Mouse (Mus musculus): Measurements from ENCODE around the gene Rd3l. TPM values are rescaled to one million over a fixed set of nuclear protein-coding genes. Genes with fewer than 3 reads are reported as not detected.

Rd3l gene
- total and polyA plus RNA-seq, 3 experiments = 0.08 TPM; not detected in 2

DNA sequence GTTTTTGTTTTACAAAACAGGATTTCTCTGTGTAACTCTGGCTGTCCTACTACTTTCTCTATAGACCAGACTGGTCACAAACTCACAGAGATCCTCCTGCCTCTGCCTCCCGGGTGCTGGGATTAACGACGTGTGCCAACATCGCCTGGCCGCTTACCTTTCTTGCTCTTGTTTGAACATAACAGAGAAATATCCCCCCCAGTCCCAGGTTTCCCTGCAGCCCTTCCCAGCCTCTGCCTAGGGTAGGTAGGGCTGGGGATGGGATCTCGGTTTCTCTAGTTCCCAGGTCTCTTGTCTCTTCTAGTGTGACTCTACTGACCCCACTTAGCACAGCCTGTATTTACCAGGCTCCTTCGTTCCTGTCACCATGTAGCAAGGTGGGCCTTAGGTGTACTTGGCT lies 18.6 kb upstream of the Rd3l start:
- no peak overlapping the region for H3K4me3 ChIP-seq (ENCODE audit: control insufficient read depth in 1 of 2, insufficient read depth in 1 of 2, low read depth in 2 of 2, low read length in 2 of 2)
- H3K9me3 ChIP-seq (replicated peaks; ENCODE audit: insufficient read depth, low read length) = peaks cover 2% of the 10 kb centered on the region; the same call in 1 of the 2 replicates
- no peaks in the 10 kb centered on the region for H3K36me3 ChIP-seq (ENCODE audit: control insufficient read depth in 1 of 2, insufficient read depth in 2 of 2, low read length in 2 of 2)
- DNase-seq (ENCODE audit: low read depth, low spot score) = no peak
- H3K79me2 ChIP-seq (ENCODE audit: control insufficient read depth, insufficient read depth, low read length, poor library complexity) = no peaks in the 10 kb centered on the region
- no peak overlapping the region for H3K9ac ChIP-seq (ENCODE audit: control insufficient read depth, low read depth, low read length, poor library complexity, severe bottlenecking)
- H3K27me3 ChIP-seq (ENCODE audit: control insufficient read depth in 1 of 2, insufficient read depth in 2 of 2, low read length in 2 of 2) = no peaks in the 10 kb centered on the region
- no peaks in the 10 kb centered on the region for H3K4me1 ChIP-seq (ENCODE audit: control insufficient read depth in 1 of 2, insufficient read depth in 2 of 2, low read length in 2 of 2)
- no peak for TF ChIP-seq MAX (IDR thresholded peaks at IDR 0.05; ENCODE audit: low read length)
- no peak for TF ChIP-seq JUND (IDR thresholded peaks at IDR 0.05; ENCODE audit: low read depth, low read length)
- no peak for TF ChIP-seq ZMIZ1 (IDR thresholded peaks at IDR 0.05; ENCODE audit: low read depth, low read length)
- TF ChIP-seq NRF1 (IDR thresholded peaks at IDR 0.05; ENCODE audit: insufficient read depth, low read depth, low read length, poor library complexity, severe bottlenecking) = no peak
- no peak for TF ChIP-seq GATA1 (IDR thresholded peaks at IDR 0.05; ENCODE audit: low read depth, low read length)
- H3K27ac ChIP-seq (ENCODE audit: control insufficient read depth, low read depth, low read length) = no peak overlapping the region

- no peaks in the 10 kb centered on the region; the same call in 1 of the 2 replicates for H3K9me3 ChIP-seq (replicated peaks; ENCODE audit: insufficient read depth, low read length)
- TF ChIP-seq RCOR1 (IDR thresholded peaks at IDR 0.05; ENCODE audit: low read depth, low read length) (no peak), ZKSCAN1 (IDR thresholded peaks at IDR 0.05; ENCODE audit: low read depth, low read length) (no peak), TAL1 (IDR thresholded peaks at IDR 0.05; ENCODE audit: low read length) (no peak), ELF1 (IDR thresholded peaks at IDR 0.05; ENCODE audit: low read depth, low read length) (no peak), ZNF384 (IDR thresholded peaks at IDR 0.05; ENCODE audit: low read depth, low read length) (no peak), EP300 (IDR thresholded peaks at IDR 0.05; ENCODE audit: low read depth in 1 of 2, low read length in 2 of 2) (no peak), BHLHE40 (IDR thresholded peaks at IDR 0.05; ENCODE audit: borderline replicate concordance, low read depth, low read length) (no peak), JUND (IDR thresholded peaks at IDR 0.05; ENCODE audit: low read depth, low read length) (no peak), ETS1 (IDR thresholded peaks at IDR 0.05; ENCODE audit: low read depth, low read length) (no peak), MAFK (IDR thresholded peaks at IDR 0.05; ENCODE audit: borderline replicate concordance, low read depth, low read length) (no peak), POLR2AphosphoS5 (IDR thresholded peaks at IDR 0.05; ENCODE audit: borderline replicate concordance, low read depth, low read length) (no peak), POLR2AphosphoS2 (IDR thresholded peaks at IDR 0.05; ENCODE audit: low read length) (no peak)
- H3K9ac ChIP-seq (ENCODE audit: control insufficient read depth, low read depth, low read length, poor library complexity, severe bottlenecking) = no peak overlapping the region
- DNase-seq (ENCODE audit: low read depth, low spot score) = no peak
- no peaks in the 10 kb centered on the region for H3K79me2 ChIP-seq (ENCODE audit: control insufficient read depth, insufficient read depth, low read length, poor library complexity)
- H3K36me3 ChIP-seq (ENCODE audit: control insufficient read depth in 1 of 2, insufficient read depth in 2 of 2, low read length in 2 of 2) = no peaks in the 10 kb centered on the region
- no peak overlapping the region for H3K4me3 ChIP-seq (ENCODE audit: control insufficient read depth in 1 of 2, insufficient read depth in 1 of 2, low read depth in 2 of 2, low read length in 2 of 2)
- H3K27ac ChIP-seq (ENCODE audit: control insufficient read depth, low read depth, low read length) = no peak overlapping the region
- H3K4me1 ChIP-seq (ENCODE audit: control insufficient read depth in 1 of 2, insufficient read depth in 2 of 2, low read length in 2 of 2) = no peaks in the 10 kb centered on the region
- no peaks in the 10 kb centered on the region for H3K27me3 ChIP-seq (ENCODE audit: control insufficient read depth in 1 of 2, insufficient read depth in 2 of 2, low read length in 2 of 2)
Measured at GRCm38 (mm10) chr12:111995161-111995560, 14.0 kb upstream of the Rd3l start.
